Mouse (Mus musculus): Measurements from ENCODE around the gene Cib3. TPM values are rescaled to one million over a fixed set of nuclear protein-coding genes. Genes with fewer than 3 reads are reported as not detected.

The Cib3 gene
- polyA plus RNA-seq, 2 experiments from 2014 or later, result 0.46 to 0.51 TPM

DNA sequence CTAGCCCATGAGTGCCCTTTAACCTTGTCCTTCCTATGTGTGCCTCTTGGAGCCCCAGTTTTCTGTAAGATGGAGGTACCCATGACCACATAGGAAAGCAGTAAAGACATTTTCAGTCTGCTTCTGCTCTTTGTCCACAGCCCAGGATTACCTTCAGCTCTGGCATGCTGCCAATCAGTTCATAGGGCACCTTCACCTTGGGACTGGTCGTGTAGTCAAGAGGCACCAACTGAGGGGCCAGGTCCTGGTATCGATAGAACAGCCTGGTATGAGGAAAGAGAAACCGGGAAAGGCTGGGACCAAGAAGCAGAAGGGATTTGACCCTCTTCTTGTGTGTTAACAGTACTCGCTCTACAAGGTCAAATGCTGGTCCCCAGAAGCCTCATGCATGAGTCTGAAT, 2.4 kb downstream of the Cib3 start:
- no peak for ATAC-seq

GRCm38 (mm10) chr8:72208582-72208981, 4.1 kb downstream of the Cib3 start:
- ATAC-seq, result no peak

DNA sequence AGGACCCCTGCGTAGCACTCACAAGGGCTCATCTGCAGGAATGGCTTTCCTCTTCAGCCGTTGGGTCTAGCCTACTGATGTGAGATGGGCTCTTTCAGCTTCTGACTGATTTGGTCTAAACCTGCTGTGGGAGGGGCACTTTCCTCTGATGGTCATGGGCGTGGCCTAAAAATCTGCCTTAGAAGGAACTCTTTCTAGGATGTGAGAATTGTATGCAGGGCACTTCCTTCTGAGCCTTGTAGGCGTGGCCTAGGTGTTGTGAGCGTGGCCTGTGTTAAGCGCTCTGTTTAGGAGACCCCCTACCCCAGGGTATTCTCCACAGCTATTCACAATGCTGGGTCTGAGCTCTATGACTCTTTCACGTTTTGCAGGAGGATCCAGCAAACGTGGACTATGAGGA, 14.6 kb downstream of the Cib3 start:
- no peak for ATAC-seq

- no peak for ATAC-seq
Observed at GRCm38 (mm10) chr8:72192065-72192464, 20.6 kb downstream of the Cib3 start.

DNA sequence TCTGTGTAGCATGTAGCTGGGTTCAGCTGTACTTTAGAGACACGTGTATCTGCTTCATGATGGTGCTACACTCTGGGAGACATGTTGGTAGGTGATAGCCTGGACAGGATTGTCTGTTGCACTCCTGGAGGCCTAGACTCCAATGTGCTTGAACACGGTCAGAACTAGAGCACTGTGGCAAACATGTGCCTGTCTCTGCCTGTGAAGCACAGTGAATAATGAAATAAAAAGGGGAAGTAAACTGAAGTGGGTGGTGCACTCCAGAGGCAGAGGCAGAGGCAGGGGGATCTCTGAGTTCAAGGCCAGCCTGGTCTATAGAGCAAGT, 22.5 kb downstream of the Cib3 start:
- peak; percentile 18 for ATAC-seq

DNA sequence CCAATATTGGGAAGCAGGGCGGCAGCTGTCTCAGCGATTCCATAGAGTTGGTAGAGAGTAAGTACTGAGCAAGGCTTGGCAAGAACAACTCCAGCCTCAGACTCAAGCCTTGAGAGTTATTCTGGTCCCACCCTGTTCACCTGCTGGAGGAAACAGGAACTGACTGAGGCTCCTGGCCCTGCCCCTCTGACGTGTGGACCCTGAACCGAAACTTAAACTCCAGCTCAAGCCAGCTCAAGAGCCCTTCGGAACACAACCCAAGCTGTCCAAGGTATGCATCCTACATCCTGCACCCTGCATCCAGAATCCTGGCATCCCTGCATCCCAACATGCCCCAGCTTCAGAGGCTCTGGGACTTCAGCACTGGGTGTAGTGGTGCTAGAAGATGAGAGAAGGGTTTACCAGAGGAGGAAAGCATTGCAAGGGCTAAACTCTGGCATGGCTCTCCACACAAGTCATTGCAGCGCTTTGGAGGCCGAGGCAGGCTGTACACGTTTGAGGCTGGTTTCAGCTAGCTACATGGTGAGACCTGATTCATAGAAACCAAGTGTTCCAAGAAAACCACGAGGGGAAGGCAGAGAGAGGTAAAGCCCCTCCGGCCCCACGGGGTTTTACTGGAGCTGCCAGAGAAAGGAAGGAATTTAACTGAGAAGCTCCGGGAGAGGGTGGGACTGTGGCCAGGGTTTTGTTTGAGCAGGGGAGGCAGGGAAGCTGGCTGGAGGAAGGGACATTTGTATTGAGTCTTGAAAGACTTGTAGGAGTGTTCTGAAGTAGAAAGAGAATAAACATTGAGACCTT, 23.0 kb downstream of the Cib3 start, which contains the start of gene Hsh2d:
Gene Hsh2d, plus strand, starts transcription at position 222 of the 798 bp plus-strand sequence.
- ATAC-seq, result peak; percentile 97

DNA sequence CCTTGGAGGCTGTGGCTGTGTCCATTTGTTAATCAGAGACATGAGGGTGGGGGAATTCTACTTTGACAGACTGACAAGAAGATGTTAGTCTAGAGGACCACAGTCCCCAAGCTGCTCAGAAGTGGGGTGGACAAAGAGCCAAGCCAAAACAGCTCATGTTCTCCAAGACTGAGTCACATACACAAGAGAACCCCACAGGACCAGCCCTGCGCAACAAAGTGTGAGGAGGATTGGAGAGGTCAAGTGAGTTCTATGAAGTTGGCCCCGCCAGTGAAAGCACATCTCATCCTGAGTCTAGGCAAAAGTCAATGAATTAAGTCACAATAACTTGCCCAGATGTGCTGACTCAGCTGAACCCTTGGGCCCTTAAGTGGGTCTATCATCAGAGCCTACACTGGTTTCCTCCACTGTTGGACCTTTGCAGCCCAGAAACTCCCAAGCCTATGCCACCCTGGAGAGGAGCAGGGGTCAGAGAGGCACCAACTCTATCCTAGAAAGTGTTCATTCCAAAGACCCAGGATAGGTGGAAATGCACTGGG, 24.8 kb downstream of the Cib3 start:
- no peak for ATAC-seq

GRCm38 (mm10) chr8:72183554-72184202, 29.0 kb downstream of the Cib3 start:
- ATAC-seq, result no peak

DNA sequence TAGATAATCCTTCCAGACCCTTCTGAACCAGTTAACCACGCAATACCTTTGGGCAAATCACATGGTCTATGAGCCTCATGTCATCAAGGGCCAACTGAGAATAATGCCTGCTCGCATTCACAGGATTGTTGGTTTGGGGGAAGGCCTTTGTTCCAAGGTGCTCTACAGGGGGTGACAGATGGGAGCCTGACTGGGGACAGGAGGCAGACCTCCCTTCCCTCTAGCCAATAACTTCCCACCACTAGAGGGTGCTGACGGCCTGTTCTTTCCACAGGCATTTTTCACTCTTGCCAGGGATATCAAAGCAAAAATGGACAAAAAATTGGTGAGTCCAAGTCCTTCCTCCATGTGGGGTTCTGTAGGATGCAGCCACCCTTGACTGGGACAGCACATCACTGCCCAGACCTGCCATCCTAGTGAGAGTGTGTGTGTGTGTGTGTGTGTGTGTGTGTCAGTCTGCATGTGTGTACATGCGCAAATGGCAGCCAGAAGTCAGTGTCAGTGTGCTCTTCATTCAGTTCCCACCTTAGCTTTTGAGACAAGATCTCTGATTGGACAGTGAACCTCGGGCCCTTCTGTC, 35.2 kb downstream of the Cib3 start:
- ATAC-seq, result peak; percentile 74

DNA sequence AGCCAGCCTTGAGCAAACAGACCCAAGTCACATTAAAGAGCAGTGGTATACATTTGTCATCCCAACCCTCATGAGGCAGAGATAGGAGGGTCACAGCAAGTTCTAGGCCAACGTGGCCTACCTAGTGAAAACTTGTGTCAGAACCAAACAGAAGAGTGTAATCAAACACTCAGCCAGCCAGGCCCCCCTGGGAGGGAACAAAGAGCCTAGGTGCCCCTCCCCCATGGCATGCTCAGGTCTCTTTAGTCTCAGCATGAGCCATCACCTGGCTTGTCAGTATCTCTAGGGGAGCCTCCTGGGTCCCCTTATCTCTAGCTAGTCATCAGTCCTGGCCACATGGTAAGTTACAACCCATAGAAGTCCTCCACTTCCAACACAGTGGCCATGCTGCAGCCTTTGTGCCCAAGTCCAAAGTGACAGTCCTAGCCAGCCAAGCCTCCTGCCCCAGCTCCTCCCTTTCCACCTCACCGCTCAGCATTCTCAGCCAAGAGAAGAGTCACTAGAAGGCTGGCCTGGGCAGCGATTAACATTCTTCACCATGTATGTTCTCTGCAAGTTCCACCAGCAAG, 42.9 kb downstream of the Cib3 start:
- peak; percentile 18 for ATAC-seq

GRCm38 (mm10) chr8:72169098-72169668, 43.5 kb downstream of the Cib3 start:
- peak; percentile 94 for ATAC-seq

DNA sequence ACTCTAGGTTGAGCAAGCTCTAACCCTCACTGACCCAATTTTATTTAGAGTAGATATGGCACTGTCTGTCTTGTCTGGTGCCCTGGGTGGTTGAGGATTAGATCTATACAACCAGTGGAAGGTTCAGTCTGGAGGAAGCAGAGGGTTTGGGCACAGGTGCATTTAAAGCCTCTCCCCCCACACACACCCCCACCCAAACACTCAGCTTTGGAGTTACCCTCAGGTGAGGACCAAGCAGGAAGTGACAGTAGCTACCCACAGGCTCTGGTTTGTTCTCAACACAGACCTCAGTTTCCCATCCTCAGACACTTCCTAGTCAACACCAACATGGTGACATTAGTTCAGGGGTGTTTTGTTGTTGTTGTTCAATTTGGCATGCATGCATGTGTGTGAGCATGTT, 49.8 kb downstream of the Cib3 start:
- peak; percentile 4 for ATAC-seq

DNA sequence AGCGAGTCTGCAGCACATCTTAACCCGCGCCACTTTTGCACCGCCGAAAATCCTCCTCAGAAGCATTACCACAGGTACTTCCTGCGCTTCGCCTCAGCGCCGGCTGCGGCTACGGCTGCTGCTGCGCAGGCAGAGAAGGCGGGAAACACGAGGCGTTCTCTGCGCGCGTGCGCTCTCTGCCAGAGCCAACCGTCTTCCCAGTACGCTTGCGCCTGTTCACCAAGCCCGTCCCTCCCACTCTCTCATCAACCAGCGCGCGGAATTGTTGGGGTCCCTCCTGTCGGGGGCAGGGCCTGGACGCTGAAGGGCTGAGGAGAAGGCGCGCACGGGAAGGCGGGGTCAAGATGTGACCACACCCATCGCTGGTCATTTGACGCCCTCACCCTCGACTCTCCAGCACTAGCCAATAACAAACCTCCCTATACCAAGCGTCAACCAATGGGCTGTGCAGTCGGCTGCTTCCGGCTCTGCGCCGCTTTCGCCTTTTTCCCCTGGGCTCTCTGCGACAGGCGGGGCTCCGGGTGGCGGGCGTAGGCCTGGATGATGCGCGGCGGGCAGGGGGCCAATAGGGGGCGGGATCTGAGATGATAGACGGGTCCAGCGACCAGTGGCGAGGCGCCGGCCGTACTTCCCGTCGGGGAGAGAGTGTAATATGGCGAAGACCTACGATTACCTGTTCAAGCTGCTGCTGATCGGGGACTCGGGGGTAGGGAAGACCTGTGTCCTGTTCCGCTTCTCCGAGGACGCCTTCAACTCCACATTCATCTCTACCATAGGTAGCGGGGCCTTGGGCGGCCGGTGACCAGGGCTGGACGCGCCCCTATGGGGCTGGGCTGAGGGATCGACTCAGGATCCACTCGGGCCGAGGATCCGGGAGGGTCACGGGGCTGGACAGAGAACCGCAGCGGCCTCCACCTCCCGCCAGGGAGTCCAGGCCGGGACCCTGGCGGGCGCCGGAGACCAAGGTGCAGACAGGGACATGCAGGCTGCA, 51.6 kb downstream of the Cib3 start, which contains the start of gene Rab8a:
Gene Rab8a, plus strand, starts transcription at position 494 of the 991 bp plus-strand sequence.
- peak; percentile 84 for ATAC-seq

- ATAC-seq, result no peak
Observed at GRCm38 (mm10) chr8:72160007-72160406, 52.6 kb downstream of the Cib3 start.

DNA sequence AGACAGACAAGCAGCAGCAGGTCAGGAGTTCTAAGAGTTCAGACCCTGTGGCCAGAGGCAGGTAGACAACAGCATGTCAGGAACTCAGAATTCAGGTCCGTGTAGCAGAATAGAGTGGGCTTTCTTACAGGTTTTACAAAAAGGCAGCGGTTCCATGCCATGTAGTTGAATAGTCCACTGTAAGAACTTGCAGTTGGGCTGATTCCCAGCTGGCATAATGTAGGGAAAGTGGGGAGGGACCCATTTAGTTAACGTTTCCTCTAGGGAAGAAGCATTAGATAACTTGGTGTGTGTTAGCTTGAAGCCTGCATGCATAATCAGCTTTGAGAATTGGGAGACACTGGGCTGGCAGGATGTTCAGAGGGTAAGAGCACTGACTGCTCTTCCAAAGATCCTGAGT, 53.9 kb downstream of the Cib3 start:
- no peak for ATAC-seq

DNA sequence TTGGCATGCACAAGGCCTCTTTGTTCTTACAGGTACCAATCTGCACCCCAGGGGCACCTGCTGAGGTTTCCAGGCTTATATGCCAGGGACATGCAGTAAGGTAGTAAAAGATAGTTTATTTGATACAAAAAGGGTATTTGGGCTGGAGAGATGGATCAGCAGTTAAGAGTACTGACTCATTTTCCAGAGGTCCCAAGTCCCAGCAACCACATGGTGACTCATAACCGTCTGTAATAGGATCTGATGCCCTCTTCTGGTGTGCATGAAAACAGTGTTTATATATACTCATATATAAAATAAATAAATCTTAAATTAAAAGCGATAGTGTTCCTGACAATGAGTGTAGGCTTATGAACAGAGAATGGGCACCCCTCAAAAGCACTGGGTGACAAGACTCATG, 54.5 kb downstream of the Cib3 start:
- no peak for ATAC-seq

Other genes with a start within 250 kb of the Cib3 start
- gene Cyp4f18, start 203.2 kb downstream of the Cib3 start, polyA plus RNA-seq (2017; shearing (Covaris generic)), result 1 to 10 TPM in 1 of 2 experiments, under 1 TPM in 1; 0.71 to 2.9 TPM
- not detected for gene Olfr372, start 171.6 kb downstream of the Cib3 start, polyA plus RNA-seq (2017; shearing (Covaris generic))
- under 1 TPM in 1 of 2 experiments, not detected in 1; 0.20 TPM for gene Olfr373, start 129.7 kb downstream of the Cib3 start, polyA plus RNA-seq (2017; shearing (Covaris generic))
- gene Olfr374, start 105.8 kb downstream of the Cib3 start, polyA plus RNA-seq (2017; shearing (Covaris generic)), result under 1 TPM in 1 of 2 experiments, not detected in 1; 0.20 TPM
- 100 to 1,000 TPM; 291 to 296 TPM for gene Tpm4, start 77.9 kb downstream of the Cib3 start, polyA plus RNA-seq (2017; shearing (Covaris generic))
- 100 to 1,000 TPM; 159 to 162 TPM for gene Rab8a, start 51.6 kb downstream of the Cib3 start, polyA plus RNA-seq (2017; shearing (Covaris generic))
- 10 to 100 TPM; 22.2 to 29.1 TPM for gene Hsh2d, start 23.2 kb downstream of the Cib3 start, polyA plus RNA-seq (2017; shearing (Covaris generic))
- not detected for gene Gm11034, start 799 bp upstream of the Cib3 start, polyA plus RNA-seq (2017; shearing (Covaris generic))
- gene Fam32a, start 6.9 kb upstream of the Cib3 start, polyA plus RNA-seq (2017; shearing (Covaris generic)), result 100 to 1,000 TPM in 1 of 2 experiments, 10 to 100 TPM in 1; 98.8 to 108 TPM
- 100 to 1,000 TPM; 132 to 145 TPM for gene Ap1m1, start 27.2 kb upstream of the Cib3 start, polyA plus RNA-seq (2017; shearing (Covaris generic))
- 10 to 100 TPM; 25.8 to 62.2 TPM for gene Gm10282, start 92.4 kb upstream of the Cib3 start, polyA plus RNA-seq (2017; shearing (Covaris generic))
- 10 to 100 TPM; 27.6 to 39.0 TPM for gene Klf2, start 106.2 kb upstream of the Cib3 start, polyA plus RNA-seq (2017; shearing (Covaris generic))
- 10 to 100 TPM; 43.2 to 52.4 TPM for gene Eps15l1, start 208.6 kb upstream of the Cib3 start, polyA plus RNA-seq (2017; shearing (Covaris generic))
- under 1 TPM; 0.36 to 0.81 TPM for gene Calr3, start 231.0 kb upstream of the Cib3 start, polyA plus RNA-seq (2017; shearing (Covaris generic))
- 1 to 10 TPM; 3.7 to 5.3 TPM for gene 1700030K09Rik, start 231.0 kb upstream of the Cib3 start, polyA plus RNA-seq (2017; shearing (Covaris generic))